Comparison of ENCODE assay signal across 9 mouse cellular contexts in genomic region chr12:107010995-107011786, GRCm38 (mm10).
DNase-seq lines count a peak whose midpoint lies in the region; ATAC-seq and TF ChIP-seq lines count a peak whose summit lies in the region.
"Had no signal": no experiment of that assay in that cellular context is flagged by ENCODE, and none has a peak within 500 bp of the region (broad histone marks: within the 10 kb centered on the region; RNA-seq: fewer than 3 reads in every experiment).

No protein-coding gene starts in this region.

- no peak overlapping the region for H3K27ac ChIP-seq in lung, embryonic 14.5 days (ENCODE audit: low read depth)
- H3K27ac ChIP-seq: liver, embryonic 13.5 days had no signal

- no peaks in the 10 kb centered on the region for H3K36me3 ChIP-seq in lung, embryonic 14.5 days (ENCODE audit: insufficient read depth)
- H3K36me3 ChIP-seq: liver, embryonic 13.5 days had no signal

- no peaks in the 10 kb centered on the region for H3K27me3 ChIP-seq in lung, embryonic 14.5 days (ENCODE audit: insufficient read depth, low read length)
- H3K27me3 ChIP-seq: liver, embryonic 13.5 days had no signal

- ATAC-seq in frontal cortex, adult (ENCODE audit: low TSS enrichment): peak; percentile 62
- ATAC-seq in lung, embryonic 14.5 days (ENCODE audit: insufficient read depth): peak; percentile 75; the same call in 1 of the 2 replicates
- ATAC-seq in megakaryocyte progenitor cell, adult 5-6 weeks (replicated peaks; ENCODE audit: poor library complexity): no peak
- ATAC-seq in cerebellum, adult (ENCODE audit: insufficient number of reproducible peaks, low FRiP score, low TSS enrichment): no peak

- H3K4me2 ChIP-seq in lung, embryonic 14.5 days: peak overlapping the region; percentile 44
- H3K4me2 ChIP-seq: liver, embryonic 13.5 days had no signal

- no peaks in the 10 kb centered on the region for H3K9me3 ChIP-seq in lung, embryonic 14.5 days (ENCODE audit: low read depth, low read length)

- H3K4me3 ChIP-seq in lung, embryonic 14.5 days (ENCODE audit: low read depth, low read length): no peak overlapping the region
- H3K4me3 ChIP-seq: liver, embryonic 13.5 days had no signal

- DNase-seq in frontal cortex, postnatal 14 days (ENCODE audit: low spot score in 2 of 2): no peak
- peak; percentile 77 for DNase-seq in lung, embryonic 14.5 days
- no peak for DNase-seq in lung, postnatal 36 days
- peak; percentile 41 for DNase-seq in forelimb bud, embryonic 11.5 days (ENCODE audit: low read depth, low spot score)
- DNase-seq in retina, postnatal 1 day: peak; percentile 86
- DNase-seq: liver, embryonic 13.5 days had no signal

- TF ChIP-seq CTCF in lung, embryonic 14.5 days (IDR thresholded peaks at IDR 0.05; ENCODE audit: low read depth): no peak

- 37% methylated on average over 20 of the region's 20 CpGs for WGBS in lung, embryonic 14.5 days

- H3K4me1 ChIP-seq in lung, embryonic 14.5 days (ENCODE audit: insufficient read depth): no peaks in the 10 kb centered on the region
- H3K4me1 ChIP-seq: liver, embryonic 13.5 days had no signal

- no peak overlapping the region for H3K9ac ChIP-seq in lung, embryonic 14.5 days
- H3K9ac ChIP-seq: liver, embryonic 13.5 days had no signal

Comparison
In these comparisons a context has a peak if more than half of its experiments do, and no peak if none do; other contexts are left out.
1. DNase-seq: peak in lung, embryonic 14.5 days (single experiment), forelimb bud, embryonic 11.5 days (single experiment) and retina, postnatal 1 day (single experiment); none in frontal cortex, postnatal 14 days (0 of 2) and lung, postnatal 36 days (single experiment).
2. ATAC-seq: peak in frontal cortex, adult (single experiment) and lung, embryonic 14.5 days (single experiment); none in megakaryocyte progenitor cell, adult 5-6 weeks (single experiment) and cerebellum, adult (single experiment).